Mouse (Mus musculus) cerebellum, adult 2 months (tissue): ENCODE measurements around the gene Hils1.

Experiments
- CTCF ChIP-seq: fragments of 200-500 bp; IDR thresholded peaks from 2 replicates; pipeline ENCODE4 v1.5.1; 2011; ENCODE audit warnings: low read depth, mild to moderate bottlenecking, control low read depth, low read length, moderate library complexity, borderline replicate concordance; ENCODE audit not compliant: insufficient read depth
- POLR2A ChIP-seq: fragments of 200-500 bp; IDR thresholded peaks from 2 replicates; pipeline ENCODE4 v1.6.1; 2011; ENCODE audit warnings: low read length, control low read depth, borderline replicate concordance; ENCODE audit not compliant: insufficient read depth

- TF ChIP-seq POLR2A (no peak), CTCF (no peak)
These were observed 36.9 kb downstream of the Hils1 start for GRCm38 (mm10) chr11:95004136-95004936.
